Mouse (Mus musculus): ENCODE data around the gene Ifrd1. TPM values are rescaled to one million over a fixed set of nuclear protein-coding genes. Genes with fewer than 3 reads are reported as not detected.

Ifrd1 gene
- polyA plus RNA-seq, 1 experiment = 107 TPM

- no peak for TF ChIP-seq EP300 (IDR thresholded peaks at IDR 0.05; ENCODE audit: insufficient read depth, low read depth, low read length)
- H3K36me3 ChIP-seq (ENCODE audit: control insufficient read depth, insufficient read depth, low read length, poor library complexity, severe bottlenecking) = no peaks in the 10 kb centered on the region
These were observed 24.4 kb upstream of the Ifrd1 start for GRCm38 (mm10) chr12:40272710-40273109.

GRCm38 (mm10) chr12:40268313-40268712 lies 20.0 kb upstream of the Ifrd1 start:
- Histone ChIP-seq H3K27me3 (ENCODE audit: control insufficient read depth, insufficient read depth, low read length, poor library complexity, severe bottlenecking) (no peaks in the 10 kb centered on the region), H3K36me3 (ENCODE audit: control insufficient read depth, insufficient read depth, low read length, poor library complexity, severe bottlenecking) (no peaks in the 10 kb centered on the region), H3K4me1 (ENCODE audit: control insufficient read depth, insufficient read depth, low read length) (no peaks in the 10 kb centered on the region), H3K9ac (ENCODE audit: low read depth, poor library complexity, severe bottlenecking) (no peak overlapping the region), H3K4me3 (ENCODE audit: low read depth, low read length) (no peak overlapping the region), H3K9me3 (replicated peaks; ENCODE audit: control insufficient read depth, insufficient read depth, low read length, poor library complexity, severe bottlenecking) (no peaks in the 10 kb centered on the region), H3K27ac (ENCODE audit: insufficient read depth, low read length) (no peak overlapping the region)
- no peak for TF ChIP-seq EP300 (IDR thresholded peaks at IDR 0.05; ENCODE audit: insufficient read depth, low read depth, low read length)
- no peak for TF ChIP-seq POLR2A (IDR thresholded peaks at IDR 0.05; ENCODE audit: insufficient read depth, low read length)

More at GRCm38 (mm10) chr12:40272710-40273109, 24.4 kb upstream of the Ifrd1 start:
- H3K27me3 ChIP-seq (ENCODE audit: control insufficient read depth, insufficient read depth, low read length, poor library complexity, severe bottlenecking) = no peaks in the 10 kb centered on the region
- no peak overlapping the region for H3K9ac ChIP-seq (ENCODE audit: low read depth, poor library complexity, severe bottlenecking)
- no peaks in the 10 kb centered on the region for H3K9me3 ChIP-seq (replicated peaks; ENCODE audit: control insufficient read depth, insufficient read depth, low read length, poor library complexity, severe bottlenecking)
- H3K4me3 ChIP-seq (ENCODE audit: low read depth, low read length) = no peak overlapping the region
- H3K27ac ChIP-seq (ENCODE audit: insufficient read depth, low read length) = no peak overlapping the region
- H3K4me1 ChIP-seq (ENCODE audit: control insufficient read depth, insufficient read depth, low read length) = no peaks in the 10 kb centered on the region

- H3K4me3 ChIP-seq (ENCODE audit: low read depth, low read length) = no peak overlapping the region
These were observed 15.4 kb upstream of the Ifrd1 start for GRCm38 (mm10) chr12:40263712-40264111.

GRCm38 (mm10) chr12:40263006-40263405 lies 14.7 kb upstream of the Ifrd1 start:
- Histone ChIP-seq H3K9me3 (replicated peaks; ENCODE audit: control insufficient read depth, insufficient read depth, low read length, poor library complexity, severe bottlenecking) (no peaks in the 10 kb centered on the region), H3K4me1 (ENCODE audit: control insufficient read depth, insufficient read depth, low read length) (peaks cover 2% of the 10 kb centered on the region), H3K36me3 (ENCODE audit: control insufficient read depth, insufficient read depth, low read length, poor library complexity, severe bottlenecking) (no peaks in the 10 kb centered on the region), H3K9ac (ENCODE audit: low read depth, poor library complexity, severe bottlenecking) (no peak overlapping the region), H3K4me3 (ENCODE audit: low read depth, low read length) (no peak overlapping the region), H3K27me3 (ENCODE audit: control insufficient read depth, insufficient read depth, low read length, poor library complexity, severe bottlenecking) (no peaks in the 10 kb centered on the region), H3K27ac (ENCODE audit: insufficient read depth, low read length) (no peak overlapping the region)
- TF ChIP-seq POLR2A (IDR thresholded peaks at IDR 0.05; ENCODE audit: insufficient read depth, low read length) (no peak), CTCF (IDR thresholded peaks at IDR 0.05; ENCODE audit: low read depth, low read length) (no peak), EP300 (IDR thresholded peaks at IDR 0.05; ENCODE audit: insufficient read depth, low read depth, low read length) (no peak)

More at GRCm38 (mm10) chr12:40263712-40264111, 15.4 kb upstream of the Ifrd1 start:
- no peak overlapping the region for H3K27ac ChIP-seq (ENCODE audit: insufficient read depth, low read length)
- H3K9ac ChIP-seq (ENCODE audit: low read depth, poor library complexity, severe bottlenecking) = no peak overlapping the region
- H3K27me3 ChIP-seq (ENCODE audit: control insufficient read depth, insufficient read depth, low read length, poor library complexity, severe bottlenecking) = no peaks in the 10 kb centered on the region
- no peak for TF ChIP-seq EP300 (IDR thresholded peaks at IDR 0.05; ENCODE audit: insufficient read depth, low read depth, low read length)
- TF ChIP-seq POLR2A (IDR thresholded peaks at IDR 0.05; ENCODE audit: insufficient read depth, low read length) = no peak
- no peak for TF ChIP-seq CTCF (IDR thresholded peaks at IDR 0.05; ENCODE audit: low read depth, low read length)
- H3K9me3 ChIP-seq (replicated peaks; ENCODE audit: control insufficient read depth, insufficient read depth, low read length, poor library complexity, severe bottlenecking) = no peaks in the 10 kb centered on the region
- no peaks in the 10 kb centered on the region for H3K4me1 ChIP-seq (ENCODE audit: control insufficient read depth, insufficient read depth, low read length)
- no peaks in the 10 kb centered on the region for H3K36me3 ChIP-seq (ENCODE audit: control insufficient read depth, insufficient read depth, low read length, poor library complexity, severe bottlenecking)

- H3K36me3 ChIP-seq (ENCODE audit: control insufficient read depth, insufficient read depth, low read length, poor library complexity, severe bottlenecking) = no peaks in the 10 kb centered on the region
- TF ChIP-seq EP300 (IDR thresholded peaks at IDR 0.05; ENCODE audit: insufficient read depth, low read depth, low read length) = no peak
- TF ChIP-seq CTCF (IDR thresholded peaks at IDR 0.05; ENCODE audit: low read depth, low read length) = no peak
- no peak for TF ChIP-seq POLR2A (IDR thresholded peaks at IDR 0.05; ENCODE audit: insufficient read depth, low read length)
- no peak overlapping the region for H3K27ac ChIP-seq (ENCODE audit: insufficient read depth, low read length)
- H3K27me3 ChIP-seq (ENCODE audit: control insufficient read depth, insufficient read depth, low read length, poor library complexity, severe bottlenecking) = no peaks in the 10 kb centered on the region
- no peaks in the 10 kb centered on the region for H3K9me3 ChIP-seq (replicated peaks; ENCODE audit: control insufficient read depth, insufficient read depth, low read length, poor library complexity, severe bottlenecking)
- H3K4me1 ChIP-seq (ENCODE audit: control insufficient read depth, insufficient read depth, low read length) = peaks cover 2% of the 10 kb centered on the region
- H3K4me3 ChIP-seq (ENCODE audit: low read depth, low read length) = no peak overlapping the region
- H3K9ac ChIP-seq (ENCODE audit: low read depth, poor library complexity, severe bottlenecking) = no peak overlapping the region
These were observed 10.2 kb upstream of the Ifrd1 start for GRCm38 (mm10) chr12:40258462-40259000.

- no peak for TF ChIP-seq POLR2A (IDR thresholded peaks at IDR 0.05; ENCODE audit: insufficient read depth, low read length)
- TF ChIP-seq CTCF (IDR thresholded peaks at IDR 0.05; ENCODE audit: low read depth, low read length) = peak; percentile 95
These were observed 8.9 kb upstream of the Ifrd1 start for GRCm38 (mm10) chr12:40257226-40257625.

More at GRCm38 (mm10) chr12:40257226-40257625, 8.9 kb upstream of the Ifrd1 start:
- Histone ChIP-seq H3K36me3 (ENCODE audit: control insufficient read depth, insufficient read depth, low read length, poor library complexity, severe bottlenecking) (no peaks in the 10 kb centered on the region), H3K27ac (ENCODE audit: insufficient read depth, low read length) (no peak overlapping the region), H3K4me1 (ENCODE audit: control insufficient read depth, insufficient read depth, low read length) (peaks cover 2% of the 10 kb centered on the region), H3K4me3 (ENCODE audit: low read depth, low read length) (no peak overlapping the region), H3K27me3 (ENCODE audit: control insufficient read depth, insufficient read depth, low read length, poor library complexity, severe bottlenecking) (no peaks in the 10 kb centered on the region), H3K9me3 (replicated peaks; ENCODE audit: control insufficient read depth, insufficient read depth, low read length, poor library complexity, severe bottlenecking) (no peaks in the 10 kb centered on the region), H3K9ac (ENCODE audit: low read depth, poor library complexity, severe bottlenecking) (no peak overlapping the region)
